Mouse (Mus musculus) large intestine, adult 2 months (tissue): ENCODE measurements around the gene Fem1a. TPM values are rescaled to one million over a fixed set of nuclear protein-coding genes. Genes with fewer than 3 reads are reported as not detected.
"Not testable (repeated sequence)": the region's sequence is repeated elsewhere in the genome, so short reads cannot be mapped to it uniquely, and the experiment has no call there.

ENCODE experiments used
- DNase-seq: peaks from one replicate; pipeline ENCODE4 v3.0.0-alpha.2; 2012; ENCODE audit warnings: low read depth, low spot score
- WGBS: fragments of 180-500 bp; shearing (Covaris S2); methylation state at CpG from one replicate; pipeline ENCODE4 v1.1.7; 2018; 5-methylcytosine and 5-hydroxymethylcytosine counted together
- polyA plus RNA-seq: library from polyadenylated mRNA; depleted of rRNA; stranded (reverse); fragments of >200 nt; gene quantifications from 2 replicates; pipeline ENCODE4 v1.2.3, GENCODE M21; 2012

The Fem1a gene
- polyA plus RNA-seq, 1 experiment = 15.2 TPM

- 21% methylated on average over 6 of the region's 6 CpGs for WGBS
- DNase-seq = no peak
Observed at GRCm38 (mm10) chr17:56251136-56251829, 5.3 kb upstream of the Fem1a start.

GRCm38 (mm10) chr17:56254695-56255094, 1.9 kb upstream of the Fem1a start:
- WGBS = 83% methylated on average over 4 of the region's 4 CpGs
- no peak for DNase-seq

- no peak for DNase-seq
- WGBS = 16% methylated on average over 9 of the region's 9 CpGs
Observed at GRCm38 (mm10) chr17:56255429-56255828, 1.2 kb upstream of the Fem1a start.

- under 1% methylated on average over 32 of the region's 32 CpGs for WGBS
- peak; percentile 98 for DNase-seq
Observed at GRCm38 (mm10) chr17:56255863-56256238, 759 bp upstream of the Fem1a start.

- no peak for DNase-seq
- WGBS = 5% methylated on average over 58 of the region's 58 CpGs
Observed at GRCm38 (mm10) chr17:56257181-56257894, 728 bp downstream of the Fem1a start.

- WGBS = 91% methylated on average over 19 of the region's 19 CpGs
- DNase-seq = not testable (repeated sequence)
Observed at GRCm38 (mm10) chr17:56258269-56258668, 1.7 kb downstream of the Fem1a start.

- DNase-seq = not testable (repeated sequence)
- 55% methylated on average over 2 of the region's 2 CpGs for WGBS
Observed at GRCm38 (mm10) chr17:56258812-56259211, 2.2 kb downstream of the Fem1a start.

- no peak for DNase-seq
- 81% methylated on average over 10 of the region's 10 CpGs for WGBS
Observed at GRCm38 (mm10) chr17:56259301-56260037, 2.9 kb downstream of the Fem1a start.

GRCm38 (mm10) chr17:56261166-56261565, 4.6 kb downstream of the Fem1a start:
- DNase-seq = no peak
- WGBS = 43% methylated on average over 3 of the region's 3 CpGs

- DNase-seq = no peak
- WGBS = 75% methylated on average over 3 of the region's 3 CpGs
Observed at GRCm38 (mm10) chr17:56262645-56263094, 6.1 kb downstream of the Fem1a start.

GRCm38 (mm10) chr17:56264020-56264419, 7.4 kb downstream of the Fem1a start:
- DNase-seq = no peak
- 14% methylated on average over 8 of the region's 8 CpGs for WGBS

GRCm38 (mm10) chr17:56265011-56265410, 8.4 kb downstream of the Fem1a start:
- no peak for DNase-seq

GRCm38 (mm10) chr17:56265869-56266268, 9.3 kb downstream of the Fem1a start:
- 21% methylated on average over 3 of the region's 3 CpGs for whole genome bisulfite sequencing
- no peak for DNase-seq

More at GRCm38 (mm10) chr17:56265011-56265410, 8.4 kb downstream of the Fem1a start:
- WGBS = 61% methylated on average over 4 of the region's 4 CpGs

GRCm38 (mm10) chr17:56266271-56266670, 9.7 kb downstream of the Fem1a start:
- 42% methylated on average over 3 of the region's 3 CpGs for WGBS
- DNase-seq = no peak

GRCm38 (mm10) chr17:56269153-56269630, 12.6 kb downstream of the Fem1a start:
- no peak for DNase-seq
- 10% methylated on average over 12 of the region's 12 CpGs for WGBS

GRCm38 (mm10) chr17:56269741-56270140, 13.1 kb downstream of the Fem1a start:
- 73% methylated on average over 3 of the region's 3 CpGs for WGBS
- DNase-seq = no peak

- no peak for DNase-seq
- WGBS = 86% methylated on average over 12 of the region's 12 CpGs
Observed at GRCm38 (mm10) chr17:56271609-56272253, 15.1 kb downstream of the Fem1a start.

GRCm38 (mm10) chr17:56272644-56273043, 16.0 kb downstream of the Fem1a start:
- WGBS = 43% methylated on average over 3 of the region's 3 CpGs
- no peak for DNase-seq

GRCm38 (mm10) chr17:56273482-56273881, 16.9 kb downstream of the Fem1a start:
- DNase-seq = no peak
- 62% methylated on average over 7 of the region's 7 CpGs for WGBS

- DNase-seq = no peak
- 85% methylated on average over 5 of the region's 5 CpGs for WGBS
Observed at GRCm38 (mm10) chr17:56273986-56274385, 17.4 kb downstream of the Fem1a start.
